Mouse (Mus musculus) embryonic facial prominence, embryonic 10.5 days (tissue): ENCODE results near the gene Irf9. TPM values are rescaled to one million over a fixed set of nuclear protein-coding genes. Genes with fewer than 3 reads are reported as not detected.

ENCODE experiments used
- DNase-seq: peaks from one replicate; pipeline ENCODE4 v3.0.0-alpha.2; 2017; ENCODE audit warnings: low spot score
- H3K27ac ChIP-seq: fragments of 300-500 bp; sonication (generic); replicated peaks from 2 replicates; pipeline ENCODE4 v1.5.1; 2016; ENCODE audit warnings: mild to moderate bottlenecking
- H3K27me3 ChIP-seq: fragments of 300-500 bp; sonication (generic); replicated peaks from 2 replicates; pipeline ENCODE4 v1.6.1; 2016; ENCODE audit warnings: low read depth, mild to moderate bottlenecking; ENCODE audit not compliant: poor library complexity, severe bottlenecking
- H3K36me3 ChIP-seq: fragments of 300-500 bp; sonication (generic); replicated peaks from 2 replicates; pipeline ENCODE4 v1.6.1; 2016; ENCODE audit warnings: mild to moderate bottlenecking, moderate library complexity
- H3K4me1 ChIP-seq: fragments of 300-500 bp; sonication (generic); 2 replicates; pipeline ENCODE4 v1.6.1; 2016
- H3K4me3 ChIP-seq: fragments of 300-500 bp; sonication (generic); 2 replicates; pipeline ENCODE4 v1.5.1; 2016; ENCODE audit warnings: mild to moderate bottlenecking, moderate library complexity
- H3K9me3 ChIP-seq: fragments of 300-500 bp; sonication (generic); 2 replicates; pipeline ENCODE4 v1.6.1; 2016; ENCODE audit warnings: mild to moderate bottlenecking
- WGBS: fragments of 180-500 bp; shearing (Covaris S2); methylation state at CpG from one replicate; pipeline ENCODE4 v1.1.7; 2016; 5-methylcytosine and 5-hydroxymethylcytosine counted together
- polyA plus RNA-seq: library from polyadenylated mRNA; unstranded; fragments of >200 nt; fragmentation: Nextera tagmentation; extraction: Ambion mirVana; gene quantifications from 2 replicates; pipeline ENCODE4 v1.2.1, GENCODE M21; 2016

The Irf9 gene
- 7.2 and 8.0 TPM in 2 replicates for polyA plus RNA-seq

GRCm38 (mm10) chr14:55603271-55603632 is at the start of gene Irf9:
Irf9 (plus strand) TSS chr14:55603571.
- WGBS: 89% methylated on average over 7 of the region's 7 CpGs
- no peak for DNase-seq
- Histone ChIP-seq H3K27me3 (no peaks in the 10 kb centered on the region), H3K27ac (peak within 1 kb of the TSS; percentile 74), H3K36me3 (peaks cover 95% of the 10 kb centered on the region), H3K4me3 (peak within 1 kb of the TSS; percentile 46), H3K4me1 (peaks cover 20% of the 10 kb centered on the region), H3K9me3 (no peaks in the 10 kb centered on the region)

- H3K36me3 ChIP-seq: no peaks in the 10 kb centered on the region; the same call in 1 of the 2 replicates
- no peak for DNase-seq
- H3K27ac ChIP-seq: no peak overlapping the region
- H3K27me3 ChIP-seq: no peaks in the 10 kb centered on the region
- peaks cover 10% of the 10 kb centered on the region for H3K4me1 ChIP-seq
- H3K4me3 ChIP-seq: no peak overlapping the region
- H3K9me3 ChIP-seq: no peaks in the 10 kb centered on the region
Observed at GRCm38 (mm10) chr14:55554635-55555034, 48.7 kb upstream of the Irf9 start.

GRCm38 (mm10) chr14:55555788-55556187 is 47.6 kb upstream of the Irf9 start:
- H3K36me3 ChIP-seq: no peaks in the 10 kb centered on the region
- WGBS: 81% methylated on average over 3 of the region's 3 CpGs
- H3K4me3 ChIP-seq: no peak overlapping the region
- no peaks in the 10 kb centered on the region for H3K27me3 ChIP-seq
- DNase-seq: no peak
- H3K4me1 ChIP-seq: peaks cover 10% of the 10 kb centered on the region
- H3K27ac ChIP-seq: no peak overlapping the region
- no peaks in the 10 kb centered on the region for H3K9me3 ChIP-seq

- H3K9me3 ChIP-seq: no peaks in the 10 kb centered on the region
- DNase-seq: peak; percentile 77
- H3K36me3 ChIP-seq: no peaks in the 10 kb centered on the region
- no peaks in the 10 kb centered on the region for H3K27me3 ChIP-seq
- peaks cover 21% of the 10 kb centered on the region for H3K4me1 ChIP-seq
- no peak overlapping the region for H3K27ac ChIP-seq
- H3K4me3 ChIP-seq: no peak overlapping the region
- 29% methylated on average over 5 of the region's 5 CpGs for WGBS
Observed at GRCm38 (mm10) chr14:55557003-55557402, 46.4 kb upstream of the Irf9 start.

- Histone ChIP-seq H3K36me3 (no peaks in the 10 kb centered on the region), H3K4me1 (peaks cover 26% of the 10 kb centered on the region), H3K9me3 (no peaks in the 10 kb centered on the region), H3K4me3 (no peak overlapping the region), H3K27ac (no peak overlapping the region), H3K27me3 (no peaks in the 10 kb centered on the region)
- 87% methylated on average over 3 of the region's 3 CpGs for WGBS
- no peak for DNase-seq
Observed at GRCm38 (mm10) chr14:55557587-55557986, 45.8 kb upstream of the Irf9 start.

- Histone ChIP-seq H3K36me3 (peaks cover 9% of the 10 kb centered on the region), H3K27me3 (no peaks in the 10 kb centered on the region), H3K4me1 (peaks cover 26% of the 10 kb centered on the region), H3K9me3 (no peaks in the 10 kb centered on the region), H3K4me3 (peak overlapping the region; percentile 79), H3K27ac (peak overlapping the region; percentile 95; the same call in 1 of the 2 replicates)
- no peak for DNase-seq
- WGBS: 57% methylated on average over 6 of the region's 6 CpGs
Observed at GRCm38 (mm10) chr14:55558740-55559448, 44.5 kb upstream of the Irf9 start.

- under 1% methylated on average over 27 of the region's 27 CpGs for WGBS
- peaks cover 26% of the 10 kb centered on the region for H3K4me1 ChIP-seq
- no peaks in the 10 kb centered on the region for H3K9me3 ChIP-seq
- peak within 1 kb of the TSS; percentile 95 for H3K27ac ChIP-seq
- DNase-seq: peak; percentile 95
- no peaks in the 10 kb centered on the region for H3K27me3 ChIP-seq
- H3K36me3 ChIP-seq: peaks cover 18% of the 10 kb centered on the region
- peak within 1 kb of the TSS; percentile 79 for H3K4me3 ChIP-seq
Observed at GRCm38 (mm10) chr14:55559799-55560201, 43.6 kb upstream of the Irf9 start, which contains the start of gene Dcaf11. Dcaf11 (plus strand) TSS chr14:55560006.

GRCm38 (mm10) chr14:55560202-55561073 is 42.9 kb upstream of the Irf9 start, which contains the start of gene A730061H03Rik:
A730061H03Rik (minus strand) TSS chr14:55560406.
- Histone ChIP-seq H3K9me3 (no peaks in the 10 kb centered on the region), H3K36me3 (peaks cover 25% of the 10 kb centered on the region), H3K27ac (peak within 1 kb of the TSS; percentile 95), H3K4me3 (peak within 1 kb of the TSS; percentile 79), H3K27me3 (no peaks in the 10 kb centered on the region), H3K4me1 (peaks cover 26% of the 10 kb centered on the region)
- under 1% methylated on average over 51 of the region's 51 CpGs for WGBS
- DNase-seq: peak; percentile 98

- no peaks in the 10 kb centered on the region for H3K9me3 ChIP-seq
- H3K27me3 ChIP-seq: no peaks in the 10 kb centered on the region
- peaks cover 25% of the 10 kb centered on the region for H3K4me1 ChIP-seq
- H3K4me3 ChIP-seq: peak overlapping the region; percentile 79
- DNase-seq: no peak
- H3K36me3 ChIP-seq: peaks cover 39% of the 10 kb centered on the region
- WGBS: 81% methylated on average over 10 of the region's 10 CpGs
- no peak overlapping the region for H3K27ac ChIP-seq
Observed at GRCm38 (mm10) chr14:55561860-55562259, 41.5 kb upstream of the Irf9 start.

- H3K27ac ChIP-seq: no peak overlapping the region
- no peak overlapping the region for H3K4me3 ChIP-seq
- peaks cover 22% of the 10 kb centered on the region for H3K4me1 ChIP-seq
- no peak for DNase-seq
- H3K36me3 ChIP-seq: peaks cover 53% of the 10 kb centered on the region
- H3K27me3 ChIP-seq: no peaks in the 10 kb centered on the region
- 89% methylated on average over 11 of the region's 11 CpGs for WGBS
- no peaks in the 10 kb centered on the region for H3K9me3 ChIP-seq
Observed at GRCm38 (mm10) chr14:55563249-55563648, 40.1 kb upstream of the Irf9 start.

- no peaks in the 10 kb centered on the region for H3K9me3 ChIP-seq
- no peak overlapping the region for H3K4me3 ChIP-seq
- no peaks in the 10 kb centered on the region for H3K27me3 ChIP-seq
- DNase-seq: no peak
- 79% methylated on average over 3 of the region's 3 CpGs for WGBS
- H3K27ac ChIP-seq: no peak overlapping the region
- H3K4me1 ChIP-seq: peaks cover 16% of the 10 kb centered on the region
- H3K36me3 ChIP-seq: peaks cover 75% of the 10 kb centered on the region
Observed at GRCm38 (mm10) chr14:55565748-55566147, 37.6 kb upstream of the Irf9 start.

GRCm38 (mm10) chr14:55567496-55567895 is 35.9 kb upstream of the Irf9 start:
- H3K9me3 ChIP-seq: no peaks in the 10 kb centered on the region
- H3K27ac ChIP-seq: no peak overlapping the region
- H3K36me3 ChIP-seq: peaks cover 77% of the 10 kb centered on the region
- no peaks in the 10 kb centered on the region for H3K4me1 ChIP-seq
- H3K27me3 ChIP-seq: no peaks in the 10 kb centered on the region
- WGBS: 87% methylated on average over 3 of the region's 3 CpGs
- DNase-seq: no peak
- H3K4me3 ChIP-seq: no peak overlapping the region
